Mouse (Mus musculus) stomach, embryonic 15.5 days (tissue): ENCODE results near the gene Gm4187. TPM values are rescaled to one million over a fixed set of nuclear protein-coding genes. Genes with fewer than 3 reads are reported as not detected.
"Not testable (repeated sequence)": the region's sequence is repeated elsewhere in the genome, so short reads cannot be mapped to it uniquely, and the experiment has no call there.

Source experiments
- ATAC-seq: fragments of 200-750 bp; cut with Nextera tagmentation; 2 replicates; pipeline ENCODE4 v1.8.0; 2017; ENCODE audit warnings: low read depth, moderate number of reproducible peaks, moderate TSS enrichment; ENCODE audit not compliant: insufficient read depth, low FRiP score
- H3K27ac ChIP-seq: fragments of 300-500 bp; sonication (generic); 2 replicates; pipeline ENCODE4 v1.5.1; 2015; ENCODE audit warnings: mild to moderate bottlenecking, inconsistent platforms
- H3K27me3 ChIP-seq: fragments of 300-500 bp; sonication (generic); replicated peaks from 2 replicates; pipeline ENCODE4 v1.6.1; 2015; ENCODE audit warnings: inconsistent platforms
- H3K36me3 ChIP-seq: fragments of 300-500 bp; sonication (generic); 2 replicates; pipeline ENCODE4 v1.6.1; 2015; ENCODE audit warnings: inconsistent platforms
- H3K4me1 ChIP-seq: fragments of 300-500 bp; sonication (generic); 2 replicates; pipeline ENCODE4 v1.6.1; 2015; ENCODE audit warnings: inconsistent platforms
- H3K4me2 ChIP-seq: fragments of 300-500 bp; sonication (generic); 2 replicates; pipeline ENCODE4 v1.6.1; 2015; ENCODE audit warnings: mild to moderate bottlenecking, inconsistent platforms
- H3K4me3 ChIP-seq: fragments of 300-500 bp; sonication (generic); replicated peaks from 2 replicates; pipeline ENCODE4 v1.5.1; 2015; ENCODE audit warnings: inconsistent platforms
- H3K9ac ChIP-seq: fragments of 300-500 bp; sonication (generic); 2 replicates; pipeline ENCODE4 v1.6.1; 2015; ENCODE audit warnings: inconsistent platforms
- H3K9me3 ChIP-seq: fragments of 300-500 bp; sonication (generic); 2 replicates; pipeline ENCODE4 v1.6.1; 2016; ENCODE audit warnings: inconsistent platforms
- WGBS: fragments of 180-500 bp; shearing (Covaris S2); methylation state at CpG from one replicate; pipeline ENCODE4 v1.1.7; 2015; 5-methylcytosine and 5-hydroxymethylcytosine counted together
- polyA plus RNA-seq: library from polyadenylated mRNA; unstranded; fragments of >200 nt; fragmentation: Nextera tagmentation; extraction: Ambion mirVana; gene quantifications from 2 replicates; pipeline ENCODE4 v1.2.1, GENCODE M21; 2015

The Gm4187 gene
- not detected in 2 replicates for polyA plus RNA-seq

GRCm38 (mm10) chr7:22329617-22330016, at the start of gene Gm4187:
Gene Gm4187 (minus strand): TSS chr7:22329717.
- not testable (repeated sequence) for ATAC-seq, H3K4me3 ChIP-seq, H3K9ac ChIP-seq, H3K9me3 ChIP-seq, H3K4me1 ChIP-seq, H3K36me3 ChIP-seq, H3K27ac ChIP-seq, H3K27me3 ChIP-seq, H3K4me2 ChIP-seq
- WGBS: no CpG with 5 or more reads among the region's 2 CpGs

GRCm38 (mm10) chr7:22370939-22371338, 41.4 kb upstream of the Gm4187 start, which contains the start of gene Gm8660:
Gene Gm8660 (minus strand): TSS chr7:22371039.
- not testable (repeated sequence) for ATAC-seq, H3K36me3 ChIP-seq, H3K4me3 ChIP-seq, H3K27me3 ChIP-seq, H3K9ac ChIP-seq, H3K9me3 ChIP-seq, H3K27ac ChIP-seq, H3K4me2 ChIP-seq, H3K4me1 ChIP-seq
- WGBS: no CpG with 5 or more reads among the region's 1 CpGs

Other genes starting within 250 kb of the Gm4187 start
- gene Gm16451, start 211.5 kb downstream of the Gm4187 start, polyA plus RNA-seq: not detected in 2 replicates
- not detected in 2 replicates for gene Gm10666, start 195.0 kb downstream of the Gm4187 start, polyA plus RNA-seq
- gene Vmn1r142, start 165.7 kb downstream of the Gm4187 start, polyA plus RNA-seq: not detected in 2 replicates
- gene Vmn1r143, start 140.3 kb downstream of the Gm4187 start, polyA plus RNA-seq: not detected in 2 replicates
- not detected in 2 replicates for gene Gm8653, start 128.5 kb downstream of the Gm4187 start, polyA plus RNA-seq
- not detected in 2 replicates for gene Gm8453, start 100.2 kb downstream of the Gm4187 start, polyA plus RNA-seq
- not detected in 2 replicates for gene Gm8660, start 41.3 kb upstream of the Gm4187 start, polyA plus RNA-seq
- gene Vmn1r148, start 83.9 kb upstream of the Gm4187 start, polyA plus RNA-seq: not detected in 2 replicates
- gene Vmn1r149, start 108.5 kb upstream of the Gm4187 start, polyA plus RNA-seq: not detected in 2 replicates
- not detected in 2 replicates for gene Gm10665, start 134.4 kb upstream of the Gm4187 start, polyA plus RNA-seq
- gene Vmn1r151, start 170.0 kb upstream of the Gm4187 start, polyA plus RNA-seq: not detected in 2 replicates
- gene Vmn1r152, start 193.2 kb upstream of the Gm4187 start, polyA plus RNA-seq: not detected in 2 replicates
- gene Gm8677, start 205.2 kb upstream of the Gm4187 start, polyA plus RNA-seq: not detected in 2 replicates
- not detected in 2 replicates for gene Gm4201, start 235.6 kb upstream of the Gm4187 start, polyA plus RNA-seq